Mouse (Mus musculus) ES-E14 (cell line): ENCODE measurements around the gene B2m.

Source experiments
- MAFK ChIP-seq: IDR thresholded peaks from 2 replicates; pipeline ENCODE4 v1.6.1; 2014; ENCODE audit warnings: mild to moderate bottlenecking, low read depth, low read length, inconsistent platforms; ENCODE audit not compliant: insufficient read depth
- ZC3H11A ChIP-seq: IDR thresholded peaks from 2 replicates; pipeline ENCODE4 v1.6.1; 2012; ENCODE audit warnings: low read depth, mild to moderate bottlenecking, inconsistent platforms, low read length, borderline replicate concordance

DNA sequence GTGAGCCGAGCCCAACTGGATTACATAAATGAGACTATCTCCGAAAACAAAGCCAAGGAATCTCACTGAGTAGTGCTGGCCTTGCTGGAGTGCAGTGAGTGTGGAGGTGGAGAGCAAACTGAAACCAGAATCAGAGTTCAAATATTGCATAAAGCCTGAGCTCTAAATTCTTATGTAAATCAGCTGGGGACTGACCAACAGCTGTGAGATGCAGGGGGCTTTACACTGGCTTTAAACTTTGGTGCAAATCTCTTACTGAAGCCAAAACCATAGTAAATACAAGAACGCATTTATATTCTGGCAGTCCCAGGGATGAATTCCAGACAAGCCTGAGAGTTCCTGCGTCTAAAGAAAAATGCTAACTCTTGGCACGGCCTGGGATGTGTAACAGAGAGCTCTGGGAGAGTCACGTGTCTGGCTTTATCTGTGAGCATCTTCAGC lies 10.9 kb downstream of the B2m start:
- TF ChIP-seq MAFK (no peak), ZC3H11A (no peak)
